Mouse (Mus musculus): ENCODE measurements around the gene Tifa.

Gene Tifa

DNA sequence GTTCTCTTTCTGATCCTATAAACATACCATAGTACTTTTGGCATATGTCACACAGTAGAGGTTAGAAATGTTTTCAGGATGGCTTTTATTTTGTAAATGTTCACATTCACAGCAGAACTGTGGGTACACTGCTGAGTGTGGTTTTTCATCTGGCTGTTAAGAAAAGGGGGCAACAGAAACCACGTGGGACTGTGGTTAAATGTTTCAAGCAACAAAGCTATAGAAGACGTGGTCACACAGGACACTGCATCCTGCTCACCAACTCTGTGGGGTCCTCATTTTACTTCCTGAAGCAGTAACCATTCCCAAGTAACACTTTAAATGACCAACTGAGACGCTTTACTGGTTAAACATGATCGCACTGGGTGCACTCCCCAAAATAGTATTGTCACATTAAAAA lies 72.9 kb downstream of the Tifa start:
- peak in 1 of 2 experiments; percentile 22 for DNase-seq (ENCODE audit: low spot score in 2 of 2)

DNA sequence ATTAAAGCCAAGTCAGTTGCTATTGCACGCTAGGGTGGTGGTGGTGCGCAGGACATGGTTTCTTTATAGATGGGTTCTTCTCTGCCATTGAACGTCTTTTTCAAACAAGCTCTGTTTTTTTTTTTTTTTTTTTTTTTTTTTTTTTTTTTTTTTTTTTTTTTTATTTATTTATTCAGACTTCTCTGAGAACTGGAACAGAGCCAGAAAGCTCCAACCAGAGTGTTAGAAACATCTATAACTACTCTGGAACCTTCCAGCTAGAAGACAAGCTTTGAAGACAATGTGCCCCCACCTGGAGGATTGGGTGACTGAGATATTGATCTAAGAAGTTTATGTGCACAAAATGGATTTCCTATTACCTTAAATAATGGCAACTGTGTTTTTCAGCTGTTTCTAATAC lies 74.0 kb downstream of the Tifa start:
- DNase-seq (ENCODE audit: low spot score in 2 of 2), result no peak

DNA sequence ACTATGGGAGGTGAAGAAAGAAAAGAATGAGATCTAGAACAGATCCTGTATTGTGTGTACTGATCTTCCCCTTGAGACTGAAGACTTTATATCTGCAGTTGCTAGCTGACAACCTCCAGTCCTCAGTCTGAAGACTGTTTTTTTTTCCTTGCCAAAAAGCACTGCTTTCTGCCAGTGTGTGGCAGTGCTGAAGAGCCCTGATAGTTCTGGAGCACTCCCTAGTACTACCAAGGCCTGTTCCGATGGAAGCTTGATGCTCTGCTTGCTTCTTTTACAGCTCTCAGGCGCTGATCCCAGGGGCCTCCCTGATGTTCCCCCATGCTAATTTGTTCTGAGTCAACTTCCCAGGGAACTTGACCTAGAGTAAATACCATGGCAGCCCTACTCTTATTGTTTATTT lies 74.6 kb downstream of the Tifa start:
- DNase-seq (ENCODE audit: low spot score in 2 of 2), result no peak

DNA sequence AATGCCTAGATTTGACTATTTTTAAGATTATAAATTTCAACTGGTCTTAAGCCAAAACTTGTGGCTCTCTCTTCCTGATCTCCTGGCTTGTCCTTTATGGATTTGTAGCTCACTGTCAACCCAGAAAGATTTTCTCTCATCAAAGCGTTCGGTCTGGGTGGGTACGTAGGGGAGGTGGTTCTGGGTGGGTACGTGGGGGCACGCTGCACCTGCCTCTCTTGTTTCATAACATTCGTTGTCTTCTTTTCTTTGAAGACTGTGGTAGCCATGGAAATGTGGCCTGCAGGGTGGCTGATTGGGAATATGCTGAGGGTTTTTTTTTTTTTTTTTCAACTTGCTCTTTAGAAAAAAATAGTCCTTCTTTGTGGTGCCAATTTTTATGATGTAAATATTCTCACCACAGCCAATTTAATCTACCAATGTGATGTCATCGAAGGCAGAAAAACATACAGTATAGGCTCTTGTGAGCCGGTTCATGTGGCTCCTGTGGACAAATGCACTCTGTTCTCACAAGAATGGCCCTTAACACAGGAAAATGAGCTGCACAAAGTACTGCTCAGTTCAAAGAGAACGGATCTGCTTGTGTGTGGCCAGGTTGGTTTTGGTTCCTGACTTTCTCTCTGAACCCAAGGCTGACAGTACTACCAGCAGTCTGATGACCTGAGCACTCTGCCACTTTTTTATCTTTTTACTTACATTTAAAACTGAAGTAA lies 78.6 kb downstream of the Tifa start:
- DNase-seq (ENCODE audit: low spot score in 2 of 2), result no peak

DNA sequence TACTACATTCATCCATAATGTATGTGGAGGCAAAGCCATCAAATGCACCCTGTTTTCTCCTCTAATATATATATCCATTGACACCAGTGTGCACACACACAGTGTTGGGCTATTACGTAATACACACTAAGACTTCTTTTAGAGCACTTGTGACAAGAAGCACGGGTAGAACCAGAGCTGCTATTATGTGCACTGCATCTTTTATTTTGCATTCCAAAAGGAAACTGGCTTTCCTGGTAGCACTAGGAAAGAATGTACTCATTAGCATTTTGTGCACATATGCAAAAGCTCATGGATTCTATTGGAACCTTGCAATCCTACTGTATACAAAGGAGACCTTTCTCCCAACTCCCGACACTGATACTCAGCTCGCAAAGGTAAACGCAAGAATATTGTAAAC lies 79.3 kb downstream of the Tifa start:
- DNase-seq (ENCODE audit: low spot score in 2 of 2), result no peak

DNA sequence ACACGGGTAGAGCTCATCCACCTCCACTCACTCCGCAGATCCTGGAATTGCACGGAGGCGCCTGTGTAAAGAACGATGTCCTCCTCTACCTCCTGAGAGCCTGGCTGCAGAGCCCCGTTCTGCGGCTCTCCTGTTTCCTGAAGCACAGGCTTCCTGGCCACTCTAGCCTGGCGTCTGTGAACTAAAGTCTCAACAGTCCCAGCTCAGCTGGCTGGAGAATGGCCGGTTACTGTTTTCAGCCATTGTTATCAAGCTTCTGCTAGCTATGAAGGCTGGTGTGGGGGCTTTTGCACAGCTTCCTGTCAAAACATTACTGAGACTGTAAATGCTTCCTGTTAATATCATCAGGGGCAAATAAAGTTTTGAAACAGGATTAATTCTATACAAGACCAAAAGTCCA lies 82.0 kb downstream of the Tifa start:
- DNase-seq (ENCODE audit: low spot score in 2 of 2), result no peak

DNA sequence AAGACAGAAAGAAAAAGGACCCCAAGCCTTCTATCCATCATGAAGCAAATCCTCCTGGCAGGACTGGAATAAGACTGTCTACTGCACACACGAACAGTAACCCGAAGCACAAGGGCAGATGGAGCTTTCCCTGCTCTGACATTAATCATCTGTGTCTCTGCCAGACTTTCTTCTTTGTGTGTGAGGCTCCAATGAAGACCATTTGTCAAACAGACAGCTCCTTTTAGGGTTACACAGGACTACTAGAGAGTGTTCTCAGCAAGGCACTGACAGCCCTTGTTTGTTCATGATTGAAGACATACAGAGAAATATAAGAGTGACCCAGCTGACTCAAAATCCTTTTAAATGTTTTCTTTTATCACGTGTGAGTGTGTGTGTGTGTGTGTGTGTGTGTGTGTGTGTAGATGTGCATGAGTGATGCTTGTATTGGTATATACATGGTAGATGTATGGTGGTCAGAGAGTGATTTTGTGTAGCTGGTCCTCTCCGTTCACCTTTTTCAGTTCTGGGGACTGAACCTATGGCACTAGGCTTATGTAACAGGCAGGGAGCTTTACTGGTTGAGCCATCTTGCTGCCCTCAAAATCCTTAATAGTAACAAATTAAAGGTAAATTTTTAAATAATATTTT lies 84.8 kb downstream of the Tifa start:
- DNase-seq (ENCODE audit: low spot score in 2 of 2), result no peak

DNA sequence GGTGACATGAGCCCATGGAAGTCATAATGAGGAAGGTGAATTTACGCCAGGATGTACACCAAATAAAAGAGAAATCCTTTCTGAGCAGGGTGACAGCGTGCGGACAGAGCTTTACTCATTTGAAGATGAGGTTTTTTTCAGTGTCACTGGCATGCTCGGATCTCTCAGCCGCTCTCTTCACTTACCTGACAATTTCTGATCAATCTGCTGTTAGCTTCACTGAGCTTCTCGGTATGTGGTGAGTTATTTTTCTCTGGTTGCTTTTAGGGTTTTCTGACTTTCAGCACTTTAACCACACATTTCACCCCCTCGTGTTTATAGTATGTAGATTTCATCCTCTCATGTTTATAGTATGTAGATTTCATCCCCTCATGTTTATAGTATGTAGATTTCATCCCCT lies 85.5 kb downstream of the Tifa start:
- no peak for DNase-seq (ENCODE audit: low spot score in 2 of 2)

DNA sequence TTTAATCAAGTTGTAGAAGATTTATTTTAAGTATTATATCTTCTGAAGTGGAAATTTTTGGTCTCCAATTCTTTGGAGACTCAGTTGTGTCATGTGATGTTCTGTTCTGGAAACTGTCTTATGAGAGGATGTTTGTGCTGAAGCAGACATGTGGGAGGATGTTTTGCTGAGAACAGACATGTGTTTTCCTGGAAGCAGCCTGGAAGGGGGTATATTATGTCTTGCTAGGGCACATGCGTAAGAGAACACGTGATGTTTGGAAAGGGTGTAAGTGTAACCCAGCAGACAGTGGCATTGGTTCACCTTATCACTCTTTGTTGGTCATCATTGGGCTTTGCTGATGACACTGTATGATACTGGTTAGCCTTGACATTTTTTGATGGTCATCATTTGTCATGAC lies 85.9 kb downstream of the Tifa start:
- no peak for DNase-seq (ENCODE audit: low spot score in 2 of 2)

DNA sequence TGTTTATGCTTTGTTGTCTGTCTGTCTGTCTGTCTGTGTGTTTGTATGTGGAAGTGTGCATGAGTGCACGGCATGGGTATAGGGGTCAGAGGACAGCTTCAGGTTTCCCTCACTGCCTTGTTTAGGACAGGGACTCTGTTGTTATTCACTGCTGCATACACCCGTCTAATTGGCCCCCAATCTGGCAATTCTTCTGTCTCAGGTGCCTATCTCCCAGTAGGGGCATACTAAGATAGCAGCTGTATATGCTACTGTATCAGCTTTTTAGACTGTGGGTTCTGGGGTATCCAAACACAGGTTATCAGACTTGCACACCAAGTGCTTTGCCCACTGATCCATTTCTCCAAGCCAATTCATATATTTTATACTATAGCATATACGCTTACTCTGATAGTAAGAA lies 90.4 kb downstream of the Tifa start:
- DNase-seq (ENCODE audit: low spot score in 2 of 2), result no peak

DNA sequence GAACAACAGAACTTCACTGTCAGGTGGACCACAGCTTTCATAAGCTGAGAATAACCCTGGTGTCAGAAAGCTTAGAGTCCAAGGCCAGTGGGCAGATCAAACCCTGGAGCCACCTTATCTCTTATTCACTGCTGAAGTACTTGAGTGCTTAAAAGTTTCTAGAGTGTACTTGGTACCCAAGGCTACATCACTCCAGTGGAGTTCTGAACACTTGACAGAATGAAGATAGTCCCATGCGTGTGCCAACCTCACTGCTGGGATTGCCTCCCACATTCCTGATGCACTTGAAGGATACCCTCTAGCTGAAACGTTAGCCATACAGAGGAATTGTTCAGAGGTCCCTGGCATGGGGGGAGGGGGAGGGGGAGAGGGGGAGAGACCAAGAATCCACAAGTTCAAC lies 92.1 kb downstream of the Tifa start:
- no peak for DNase-seq (ENCODE audit: low spot score in 2 of 2)
